Mouse (Mus musculus): ENCODE measurements around the gene Myh14.
"Not testable (repeated sequence)": the region's sequence is repeated elsewhere in the genome, so short reads cannot be mapped to it uniquely, and the experiment has no call there.

Gene Myh14

GRCm38 (mm10) chr7:44670803-44671202 is at the start of gene Myh14:
Gene Myh14 (minus strand): TSS chr7:44670843.
- peak; percentile 83 for DNase-seq

DNA sequence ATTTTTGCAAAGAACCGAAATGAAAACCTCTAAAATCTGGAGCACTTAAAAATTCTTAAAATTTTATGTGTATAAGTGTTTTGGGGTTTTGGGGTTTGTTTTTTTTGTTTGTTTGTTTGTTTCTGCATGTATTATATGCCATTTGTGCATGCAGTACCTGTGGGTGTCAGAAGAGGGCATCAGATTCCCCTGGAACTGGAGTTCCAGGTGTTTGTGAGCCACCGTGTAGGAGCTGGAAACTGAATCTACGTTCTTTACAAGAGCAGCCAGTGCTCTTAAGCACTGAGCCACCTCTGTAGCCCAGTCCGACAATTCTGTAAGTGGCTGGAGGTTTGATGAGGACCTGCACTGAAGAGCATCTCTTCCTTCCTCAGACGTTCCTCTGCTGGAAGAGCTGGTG is 39.2 kb upstream of the Myh14 start:
- DNase-seq = no peak

DNA sequence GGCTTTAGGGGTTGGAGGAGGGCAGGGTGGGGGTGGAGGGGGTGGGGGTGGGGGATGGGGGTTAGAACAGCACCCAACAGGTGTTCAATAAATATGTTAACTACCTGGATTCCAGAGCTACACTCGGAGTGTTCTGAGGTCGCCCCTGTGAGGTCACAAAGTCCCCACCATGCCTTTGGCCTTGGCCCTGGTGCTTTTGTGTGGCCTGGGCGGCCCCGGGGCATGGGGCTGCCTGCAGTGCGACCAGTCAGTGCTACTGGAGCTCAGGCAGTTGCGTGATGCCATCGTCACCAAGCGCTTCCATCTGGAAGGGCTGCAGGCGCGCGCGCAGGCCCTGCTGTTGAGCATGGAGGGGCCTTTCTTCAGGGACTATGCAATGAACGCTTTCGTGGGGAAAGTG is 37.9 kb upstream of the Myh14 start, which contains the start of gene Izumo2:
Izumo2 (plus strand) TSS at position 169 of the 400 bp plus-strand sequence.
- no peak for DNase-seq

DNA sequence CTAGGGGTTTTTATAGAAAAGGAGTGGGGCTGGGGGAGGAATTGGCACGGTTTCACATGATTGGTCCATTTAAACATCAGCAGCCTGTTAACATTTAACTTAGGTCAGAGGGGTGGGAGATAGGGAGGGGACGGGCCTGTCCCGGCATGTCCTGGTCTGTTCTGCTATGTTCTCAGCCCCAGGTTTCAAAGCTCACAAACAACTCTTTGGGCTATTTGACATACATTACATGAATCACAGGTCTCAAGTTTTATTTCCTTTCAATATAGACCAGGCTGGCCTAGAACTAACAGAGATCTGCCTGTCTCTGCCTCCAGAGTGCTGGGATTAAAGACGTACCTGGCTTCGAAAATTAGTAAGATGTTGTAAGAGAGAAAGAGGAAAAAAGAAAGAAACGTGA is 37.5 kb upstream of the Myh14 start:
- not testable (repeated sequence) for DNase-seq

DNA sequence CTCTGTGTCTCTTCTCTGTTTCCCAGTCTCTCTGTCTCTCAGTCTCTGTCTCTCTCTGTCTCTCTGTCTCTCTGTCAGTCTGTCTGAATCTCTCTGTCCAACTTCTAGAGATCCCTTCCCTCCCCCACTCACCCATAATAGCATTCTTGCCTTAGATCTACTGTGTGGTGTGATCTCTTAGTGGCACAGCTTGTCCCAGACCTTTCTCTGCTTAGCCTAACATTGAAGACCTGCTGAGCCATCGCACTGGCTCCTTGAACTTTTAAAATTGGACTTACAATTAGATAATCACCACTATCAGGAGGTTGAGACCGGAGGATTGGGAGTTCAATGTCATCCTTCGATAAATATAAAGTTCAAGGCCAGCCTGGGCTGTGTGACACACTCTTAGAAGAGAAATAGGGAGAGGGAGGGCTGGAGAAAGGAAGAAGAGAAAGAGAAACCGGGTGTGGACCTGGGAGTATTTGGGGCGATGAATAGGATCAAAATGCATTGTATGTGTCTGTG is 36.6 kb upstream of the Myh14 start:
- DNase-seq = no peak

DNA sequence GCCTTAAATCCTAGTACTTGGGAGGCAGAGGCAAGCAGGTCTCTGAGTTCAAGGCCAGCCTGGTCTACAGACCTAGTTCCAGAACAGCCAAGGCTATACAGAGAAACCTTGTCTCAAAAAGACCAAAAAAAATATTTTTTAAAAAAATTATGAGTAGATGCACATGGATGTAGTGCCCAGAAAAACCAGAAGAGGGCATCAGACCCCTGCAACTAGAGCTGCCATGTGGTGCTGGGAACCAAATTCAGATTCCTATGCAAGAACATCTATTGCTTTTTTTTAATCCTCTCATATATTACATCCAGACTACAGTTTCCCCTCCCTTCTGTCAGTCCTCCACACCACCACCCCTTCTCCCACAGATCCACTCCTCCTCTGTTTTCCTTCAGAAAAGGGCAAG is 35.7 kb upstream of the Myh14 start:
- DNase-seq = no peak

DNA sequence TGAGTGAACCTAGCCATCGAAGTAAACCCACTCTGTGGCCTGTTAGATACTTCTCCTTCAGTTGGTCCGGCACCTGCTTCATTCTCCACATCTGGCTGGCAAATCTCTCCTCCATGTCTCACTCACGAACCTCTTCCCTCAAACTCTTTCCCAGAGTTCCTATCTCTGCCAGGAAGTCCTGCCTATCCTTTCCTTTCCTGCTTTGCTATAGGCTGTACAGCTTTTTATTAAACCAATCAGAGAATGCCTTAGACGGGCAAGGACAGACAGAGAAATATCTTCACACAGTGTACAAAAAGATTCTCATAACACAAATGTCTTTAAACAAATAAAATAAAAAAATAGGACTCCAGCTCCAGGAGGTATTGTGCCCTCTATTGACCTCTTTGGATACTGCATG is 34.4 kb upstream of the Myh14 start:
- no peak for DNase-seq

GRCm38 (mm10) chr7:44704363-44704762 is 33.7 kb upstream of the Myh14 start:
- DNase-seq = peak; percentile 67

- DNase-seq = no peak
Observed at GRCm38 (mm10) chr7:44702985-44703384, 32.3 kb upstream of the Myh14 start.

DNA sequence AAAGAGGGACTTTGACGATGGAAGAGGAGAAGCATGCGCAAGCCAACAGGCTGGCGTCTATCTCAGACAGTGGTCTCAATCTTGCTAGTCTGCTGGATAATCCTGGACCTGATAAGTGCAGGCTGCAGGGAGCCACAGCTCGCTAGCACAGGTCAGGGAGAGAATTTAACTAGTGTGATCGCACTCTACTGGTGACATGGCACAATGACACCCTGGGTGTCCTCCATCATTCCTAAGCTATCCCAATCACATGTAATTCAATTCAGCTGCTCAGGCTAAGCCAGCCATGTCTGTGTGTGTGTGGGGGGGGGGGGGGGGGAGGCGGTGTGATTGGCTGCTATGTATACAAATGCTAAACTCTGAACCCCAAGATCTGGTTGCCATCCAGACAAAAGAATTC is 31.3 kb upstream of the Myh14 start:
- DNase-seq = peak; percentile 22

DNA sequence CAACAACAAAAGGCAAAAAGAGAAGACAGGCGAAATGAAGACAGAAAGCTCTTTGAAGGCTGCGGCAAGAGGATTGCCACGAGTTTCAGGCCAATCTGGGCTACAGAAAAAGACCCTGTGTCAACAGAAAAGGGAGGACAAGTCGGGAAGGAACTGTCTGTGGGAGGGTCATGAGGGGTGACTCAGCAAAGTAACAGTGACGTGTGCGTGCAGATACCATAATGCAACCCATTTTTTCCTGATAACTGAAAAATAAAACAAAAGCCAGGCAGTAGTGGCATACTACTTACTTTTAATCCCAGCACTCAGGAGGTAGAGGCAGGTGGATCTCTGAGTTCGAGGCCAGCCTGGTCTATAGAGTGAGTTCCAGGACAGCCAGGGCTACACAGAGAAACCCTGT is 27.3 kb upstream of the Myh14 start:
- DNase-seq = no peak

DNA sequence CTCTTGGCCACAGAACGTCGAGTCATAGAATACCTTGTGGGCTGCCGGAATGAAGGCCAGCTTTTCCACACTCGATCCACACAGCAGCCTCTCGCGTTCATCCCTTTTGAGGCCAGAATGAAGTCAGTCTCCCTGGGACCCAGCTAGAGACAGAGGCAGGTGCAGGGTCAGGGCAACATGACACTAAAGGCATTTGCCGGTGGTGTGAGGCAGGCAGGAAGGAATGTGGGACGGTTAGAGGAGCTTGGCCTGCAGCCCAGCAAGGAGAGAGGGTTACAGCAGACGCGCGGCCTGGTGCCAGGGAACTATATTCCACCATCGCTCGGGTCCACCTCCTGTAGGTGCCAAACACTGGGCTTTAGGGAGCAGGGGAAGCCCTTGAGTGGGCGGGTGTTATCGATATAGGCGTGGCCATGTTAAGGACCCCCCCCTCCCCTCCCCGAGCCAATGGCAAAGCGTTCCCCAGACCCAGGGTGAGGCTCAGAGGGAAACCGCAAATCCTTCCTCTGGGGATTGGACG is 26.6 kb upstream of the Myh14 start:
- no peak for DNase-seq

GRCm38 (mm10) chr7:44695223-44695622 is 24.6 kb upstream of the Myh14 start:
- DNase-seq = no peak

GRCm38 (mm10) chr7:44693427-44694175 is 23.0 kb upstream of the Myh14 start:
- DNase-seq = no peak

- no peak for DNase-seq
Observed at GRCm38 (mm10) chr7:44689331-44689730, 18.7 kb upstream of the Myh14 start.

DNA sequence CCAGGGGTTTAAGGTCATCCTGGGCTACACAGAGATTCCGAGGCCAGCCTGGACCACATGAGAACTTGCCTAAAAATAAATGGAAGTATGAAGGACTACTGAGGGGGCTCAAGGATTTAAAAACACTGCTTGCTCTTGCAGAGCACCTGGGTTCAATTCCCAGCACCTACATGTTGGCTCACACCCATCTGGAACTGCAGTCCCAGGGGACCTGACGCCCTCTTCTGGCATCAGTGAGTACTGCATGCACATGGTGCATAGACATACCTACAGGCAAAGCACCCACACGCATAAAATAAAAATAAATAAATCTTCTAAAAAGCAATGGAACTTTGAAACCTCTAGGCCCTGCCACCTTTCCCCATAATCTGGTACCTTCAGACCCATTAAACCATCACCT is 18.2 kb upstream of the Myh14 start:
- DNase-seq = no peak

GRCm38 (mm10) chr7:44685531-44686402 is 15.1 kb upstream of the Myh14 start:
- DNase-seq = no peak

- no peak for DNase-seq
Observed at GRCm38 (mm10) chr7:44683656-44684055, 13.0 kb upstream of the Myh14 start.

DNA sequence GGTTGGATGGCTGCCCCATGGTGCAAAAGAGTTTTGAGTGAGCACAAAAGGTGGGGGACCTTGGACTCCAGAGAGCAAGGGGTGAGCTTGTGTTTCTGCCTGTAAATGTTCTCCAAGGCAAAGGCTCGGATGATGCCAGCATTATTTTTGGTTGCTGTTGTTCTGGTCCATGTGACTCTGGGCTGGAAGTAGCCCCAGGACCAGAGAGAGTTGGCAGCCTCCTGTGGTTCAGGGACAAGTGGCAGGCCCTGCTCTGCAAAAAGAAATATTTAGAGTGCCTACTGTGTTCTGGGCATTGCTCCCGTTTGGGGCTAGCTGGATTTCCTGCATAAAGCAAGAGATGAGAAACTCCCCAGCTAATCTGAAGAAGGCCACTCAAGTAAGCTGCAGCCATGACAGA is 6.0 kb upstream of the Myh14 start:
- no peak for DNase-seq

DNA sequence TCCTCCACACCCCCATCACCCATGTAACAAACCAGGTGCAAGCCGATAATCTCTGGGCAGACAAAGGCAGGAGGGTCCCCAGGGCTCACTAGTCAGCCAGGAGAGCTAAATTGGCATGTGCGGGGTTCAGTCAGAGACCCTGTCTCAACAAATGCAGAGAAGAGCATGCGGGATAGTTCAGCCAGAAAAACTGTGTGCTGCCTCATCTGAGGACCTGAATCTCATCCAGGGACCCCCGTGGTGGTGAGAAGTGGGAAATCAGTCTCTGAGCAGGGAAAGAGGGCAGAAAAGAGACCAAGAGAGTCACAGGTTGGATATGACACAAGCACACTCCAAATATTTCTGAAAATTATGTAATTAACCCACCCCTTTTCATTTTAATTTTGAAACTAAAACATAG is 5.5 kb upstream of the Myh14 start:
- no peak for DNase-seq

GRCm38 (mm10) chr7:44675171-44675570 is 4.5 kb upstream of the Myh14 start:
- DNase-seq = no peak

GRCm38 (mm10) chr7:44674511-44674910 is 3.9 kb upstream of the Myh14 start:
- DNase-seq = no peak

- no peak for DNase-seq
Observed at GRCm38 (mm10) chr7:44672193-44672592, 1.6 kb upstream of the Myh14 start.

- DNase-seq = no peak
Observed at GRCm38 (mm10) chr7:44669103-44669502, 1.5 kb downstream of the Myh14 start.

Measured in right cerebral cortex, postnatal 4 days (tissue).